Mouse (Mus musculus) liver, postnatal 0 days (tissue): ENCODE measurements around the gene Qtrt2. TPM values are rescaled to one million over a fixed set of nuclear protein-coding genes. Genes with fewer than 3 reads are reported as not detected.

ENCODE experiments used
- ATAC-seq: fragments of 200-750 bp; cut with Nextera tagmentation; 2 replicates; pipeline ENCODE4 v1.8.0; 2017; ENCODE audit warnings: mild to moderate bottlenecking, moderate library complexity
- DNase-seq: peaks from one replicate; pipeline ENCODE4 v3.0.0-alpha.2; 2016
- H3K27ac ChIP-seq: fragments of 300-500 bp; sonication (generic); 2 replicates; pipeline ENCODE4 v1.5.1; 2014; ENCODE audit warnings: antibody characterized with exemption, moderate library complexity, mild to moderate bottlenecking, low read depth
- H3K27me3 ChIP-seq: fragments of 300-500 bp; sonication (generic); 2 replicates; pipeline ENCODE4 v1.6.1; 2014; ENCODE audit warnings: low read length, control low read depth, mixed read lengths; ENCODE audit not compliant: insufficient read depth
- H3K36me3 ChIP-seq: fragments of 300-500 bp; sonication (generic); replicated peaks from 2 replicates; pipeline ENCODE4 v1.6.1; 2014; ENCODE audit warnings: mild to moderate bottlenecking, control low read depth, low read length, moderate library complexity, mixed read lengths; ENCODE audit not compliant: insufficient read depth
- H3K4me1 ChIP-seq: fragments of 300-500 bp; sonication (generic); 2 replicates; pipeline ENCODE4 v1.6.1; 2014; ENCODE audit warnings: antibody characterized with exemption, mild to moderate bottlenecking, control low read depth; ENCODE audit not compliant: insufficient read depth
- H3K4me2 ChIP-seq: fragments of 300-500 bp; sonication (generic); 2 replicates; pipeline ENCODE4 v1.6.1; 2014; ENCODE audit warnings: low read depth, mild to moderate bottlenecking, low read length, moderate library complexity, mixed read lengths
- H3K4me3 ChIP-seq: fragments of 300-500 bp; sonication (generic); 2 replicates; pipeline ENCODE4 v1.5.1; 2014; ENCODE audit warnings: low read depth, low read length
- H3K9ac ChIP-seq: fragments of 300-500 bp; sonication (generic); replicated peaks from 2 replicates; pipeline ENCODE4 v1.6.1; 2014; ENCODE audit warnings: mild to moderate bottlenecking, moderate library complexity
- H3K9me3 ChIP-seq: fragments of 300-500 bp; sonication (generic); 2 replicates; pipeline ENCODE4 v1.6.1; 2016; ENCODE audit warnings: mild to moderate bottlenecking, control low read depth, low read length, mixed read lengths
- CTCF ChIP-seq: sonication (generic); IDR thresholded peaks from 2 replicates; pipeline ENCODE4 v1.5.1; 2016; ENCODE audit warnings: antibody characterized with exemption, low read depth
- EP300 ChIP-seq: IDR thresholded peaks from 2 replicates; pipeline ENCODE4 v1.6.1; 2016; ENCODE audit warnings: antibody characterized with exemption, low read depth, mild to moderate bottlenecking
- WGBS: fragments of 180-500 bp; shearing (Covaris S2); extraction: QIAGEN DNeasy Blood & Tissue Kit; methylation state at CpG from one replicate; pipeline ENCODE4 v1.1.7; 2014; ENCODE audit not compliant: insufficient replicate concordance; 5-methylcytosine and 5-hydroxymethylcytosine counted together
- polyA plus RNA-seq: library from polyadenylated mRNA; unstranded; fragments of >200 nt; fragmentation: Nextera tagmentation; extraction: Ambion mirVana; gene quantifications from 2 replicates; pipeline ENCODE4 v1.2.1, GENCODE M21; 2015

Gene Qtrt2
- polyA plus RNA-seq = 4.4 and 4.7 TPM in 2 replicates

DNA sequence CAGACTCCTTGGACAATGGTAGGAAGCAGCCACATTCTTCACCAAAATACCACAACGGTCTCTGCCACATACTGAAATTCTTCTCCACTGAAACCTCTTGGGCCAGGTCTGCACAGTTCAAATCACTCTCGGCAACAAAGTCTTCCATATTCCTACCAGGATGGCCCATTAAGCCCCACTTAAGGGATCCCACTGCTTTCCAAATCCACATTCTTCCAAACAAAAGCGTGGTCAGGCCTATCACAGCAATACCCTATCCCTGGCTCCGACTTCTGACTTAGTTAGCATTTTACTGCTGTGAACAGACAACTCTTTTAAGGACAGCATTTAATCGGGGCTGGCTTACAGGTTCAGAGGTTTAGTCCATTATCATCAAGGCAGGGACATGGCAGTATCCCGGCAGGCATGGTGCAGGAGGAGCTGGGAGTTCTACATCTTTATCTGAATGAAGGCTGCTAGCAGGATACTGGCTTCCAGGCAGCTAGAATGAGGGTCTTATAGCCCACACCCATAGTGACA, at the start of gene Qtrt2:
Gene Qtrt2 (minus strand): TSS at position 469 of the 519 bp plus-strand sequence.
- WGBS = 77% methylated on average over 6 of the region's 6 CpGs
- Histone ChIP-seq H3K9ac (no peak within 1 kb of the TSS), H3K27ac (no peak within 1 kb of the TSS), H3K4me3 (no peak within 1 kb of the TSS), H3K4me1 (0 out of 2 replicates have a peak, but pooled peaks cover 3% of the 10 kb centered on the region), H3K36me3 (no peaks in the 10 kb centered on the region), H3K9me3 (no peaks in the 10 kb centered on the region), H3K27me3 (no peaks in the 10 kb centered on the region), H3K4me2 (no peak within 1 kb of the TSS)
- DNase-seq (no peak), ATAC-seq (no peak)
- TF ChIP-seq EP300 (no peak), CTCF (no peak)

DNA sequence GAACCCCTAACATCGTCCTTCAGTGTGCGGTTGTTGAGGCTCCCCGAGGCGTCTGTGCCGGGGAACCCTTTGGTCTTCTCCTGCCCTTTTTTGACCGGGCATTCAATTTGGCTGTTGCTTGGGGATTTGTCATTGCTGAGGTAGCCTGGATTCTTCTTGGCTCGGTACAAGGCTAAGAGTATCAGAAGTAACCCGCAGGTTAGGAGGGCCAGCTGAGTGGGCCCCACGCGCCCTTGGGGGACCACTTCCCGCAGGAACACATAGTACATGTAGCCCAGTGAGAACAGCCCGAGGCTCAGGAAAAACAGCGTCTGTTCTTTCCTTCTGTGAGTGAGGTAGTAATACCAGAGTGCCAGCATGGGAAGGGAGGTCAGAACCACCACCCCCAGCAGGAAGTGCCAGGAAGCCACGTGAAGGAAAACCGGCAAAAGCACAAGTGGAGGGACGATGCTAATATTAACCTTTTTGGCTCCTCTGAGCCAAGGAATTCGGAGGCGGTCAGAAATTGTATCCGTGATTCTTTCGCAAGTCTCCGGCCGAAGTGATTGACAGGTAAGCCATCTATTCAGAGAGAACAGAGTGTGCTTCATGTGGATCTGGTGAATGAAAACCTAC, 47.1 kb upstream of the Qtrt2 start:
- H3K4me1 ChIP-seq = no peaks in the 10 kb centered on the region

DNA sequence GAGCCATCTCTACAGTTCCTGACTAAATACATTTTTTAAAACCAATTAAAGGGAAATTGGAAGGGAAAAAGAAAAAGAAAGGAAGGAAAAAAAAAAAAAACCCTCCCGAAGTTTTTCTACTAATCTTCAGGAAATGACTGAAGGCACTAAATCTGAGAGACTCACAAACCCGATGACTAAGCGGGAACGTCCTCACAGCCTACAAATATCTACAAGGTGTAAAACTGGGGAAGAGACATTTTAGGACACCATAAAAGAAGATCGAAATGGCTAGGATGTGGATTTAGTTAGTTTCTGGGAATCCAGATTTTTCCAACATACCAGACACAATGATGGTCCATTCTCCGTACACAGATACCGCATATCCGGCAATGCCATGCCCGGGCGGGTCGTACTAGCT, 46.5 kb upstream of the Qtrt2 start:
- WGBS = 76% methylated on average over 11 of the region's 11 CpGs
- no peak for DNase-seq
- Histone ChIP-seq H3K27ac (no peak overlapping the region), H3K27me3 (no peaks in the 10 kb centered on the region), H3K4me2 (no peak overlapping the region), H3K9ac (no peak overlapping the region), H3K4me1 (no peaks in the 10 kb centered on the region), H3K36me3 (no peaks in the 10 kb centered on the region), H3K9me3 (no peaks in the 10 kb centered on the region), H3K4me3 (no peak overlapping the region)
- no peak for ATAC-seq
- TF ChIP-seq EP300 = no peak
- no peak for TF ChIP-seq CTCF

More for the DNA sequence above, 47.1 kb upstream of the Qtrt2 start:
- TF ChIP-seq CTCF (no peak), EP300 (no peak)
- DNase-seq (no peak), ATAC-seq (no peak)
- no peak overlapping the region for H3K4me2 ChIP-seq
- no peak overlapping the region for H3K9ac ChIP-seq
- H3K27me3 ChIP-seq = no peaks in the 10 kb centered on the region
- 79% methylated on average over 22 of the region's 22 CpGs for WGBS
- H3K27ac ChIP-seq = no peak overlapping the region
- no peak overlapping the region for H3K4me3 ChIP-seq
- no peaks in the 10 kb centered on the region for H3K9me3 ChIP-seq
- no peaks in the 10 kb centered on the region for H3K36me3 ChIP-seq

DNA sequence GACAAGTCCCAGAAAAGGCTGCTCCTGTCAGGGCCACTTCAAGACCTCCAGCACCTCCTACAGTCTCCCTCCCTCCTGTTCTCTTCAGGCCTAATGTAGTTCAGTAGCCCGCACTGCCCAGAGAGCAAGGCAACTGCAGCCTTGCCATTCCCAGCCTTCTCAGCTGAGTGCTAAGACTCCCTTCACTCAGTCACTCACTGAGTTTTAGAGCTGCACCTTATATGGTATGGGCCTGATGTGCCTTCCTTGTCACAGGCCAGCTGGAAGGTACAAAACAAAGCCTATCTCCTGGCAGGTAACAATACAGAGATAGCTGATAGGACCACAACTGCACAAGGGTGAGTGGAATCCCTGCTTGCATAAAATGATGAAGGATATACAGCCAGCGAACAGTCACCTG, 45.8 kb upstream of the Qtrt2 start:
- DNase-seq = no peak
- Histone ChIP-seq H3K4me1 (no peaks in the 10 kb centered on the region), H3K4me3 (no peak overlapping the region), H3K27ac (no peak overlapping the region), H3K36me3 (no peaks in the 10 kb centered on the region; the same call in 1 of the 2 replicates), H3K9ac (no peak overlapping the region), H3K27me3 (no peaks in the 10 kb centered on the region), H3K9me3 (no peaks in the 10 kb centered on the region), H3K4me2 (no peak overlapping the region)
- TF ChIP-seq EP300 = no peak
- no peak for TF ChIP-seq CTCF
- 91% methylated on average over 2 of the region's 2 CpGs for WGBS
- no peak for ATAC-seq

DNA sequence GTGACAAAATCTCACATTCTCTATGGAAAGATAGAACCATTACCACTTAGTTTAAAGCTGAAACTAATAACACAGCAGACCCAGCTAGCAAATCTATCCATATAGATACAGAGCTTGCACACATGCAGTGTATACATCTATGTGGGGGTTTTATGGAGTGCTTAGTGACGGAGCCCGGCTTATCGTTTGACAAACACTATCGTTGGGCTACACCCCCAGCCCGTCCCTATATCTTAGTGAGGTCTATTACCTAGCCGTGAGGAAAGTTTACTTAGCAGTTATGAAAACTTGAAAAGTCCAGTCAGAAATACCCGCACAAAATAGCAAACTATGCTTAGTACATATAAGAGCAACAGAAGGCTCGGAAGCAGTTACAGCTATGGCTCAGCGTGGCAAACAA, 45.1 kb upstream of the Qtrt2 start:
- H3K36me3 ChIP-seq = no peaks in the 10 kb centered on the region; the same call in 1 of the 2 replicates
- ATAC-seq (no peak), DNase-seq (no peak)
- no peak overlapping the region for H3K27ac ChIP-seq
- no peaks in the 10 kb centered on the region for H3K27me3 ChIP-seq
- WGBS = 87% methylated on average over 9 of the region's 9 CpGs
- H3K9ac ChIP-seq = no peak overlapping the region
- H3K4me2 ChIP-seq = no peak overlapping the region
- H3K4me1 ChIP-seq = no peaks in the 10 kb centered on the region
- TF ChIP-seq EP300 (no peak), CTCF (no peak)
- H3K9me3 ChIP-seq = no peaks in the 10 kb centered on the region
- no peak overlapping the region for H3K4me3 ChIP-seq

DNA sequence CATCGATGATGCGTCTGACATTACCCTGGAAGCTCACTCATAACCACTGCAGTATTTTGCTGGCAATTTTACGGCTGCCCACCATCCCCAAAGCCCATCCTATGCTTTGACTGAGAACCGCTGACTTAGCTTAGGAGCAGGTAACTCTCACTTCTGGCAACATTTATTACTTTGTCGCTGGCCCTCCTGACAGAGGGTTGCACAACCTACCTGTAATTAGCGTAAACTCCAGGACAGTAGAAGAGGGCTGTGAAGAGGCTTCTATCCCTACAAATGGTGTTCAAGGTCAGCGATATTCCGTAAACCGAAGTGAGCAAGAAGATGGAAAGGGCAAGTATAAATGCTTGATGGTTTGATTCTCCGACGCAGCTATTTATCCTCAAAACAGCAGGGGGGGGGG, 44.6 kb upstream of the Qtrt2 start:
- Histone ChIP-seq H3K4me2 (no peak overlapping the region), H3K27ac (no peak overlapping the region), H3K4me1 (no peaks in the 10 kb centered on the region), H3K36me3 (no peaks in the 10 kb centered on the region; the same call in 1 of the 2 replicates), H3K9ac (no peak overlapping the region), H3K27me3 (no peaks in the 10 kb centered on the region), H3K4me3 (no peak overlapping the region), H3K9me3 (no peaks in the 10 kb centered on the region)
- no peak for DNase-seq
- WGBS = 86% methylated on average over 11 of the region's 11 CpGs
- no peak for ATAC-seq
- TF ChIP-seq CTCF (no peak), EP300 (no peak)
